Mouse (Mus musculus) cerebellum, adult 2 months (tissue): ENCODE data around the gene Ssbp3. TPM values are rescaled to one million over a fixed set of nuclear protein-coding genes. Genes with fewer than 3 reads are reported as not detected.
A peak's percentile ranks its signal among the peaks of the same experiment; 100 is the strongest.

ENCODE experiments used
- DNase-seq, 2 experiments: peaks; one replicate each; pipeline ENCODE4 v3.0.0; 2021
- H3K27ac ChIP-seq: fragments of 200-500 bp; 2 replicates; pipeline ENCODE4 v1.5.1; 2012; ENCODE audit warnings: low read length, control low read depth, inconsistent platforms; ENCODE audit not compliant: insufficient read depth
- H3K27me3 ChIP-seq: fragments of 200-500 bp; 2 replicates; pipeline ENCODE4 v1.6.1; 2012; ENCODE audit warnings: inconsistent platforms, mild to moderate bottlenecking, low read length, moderate library complexity; ENCODE audit not compliant: control insufficient read depth, insufficient read depth
- H3K4me1 ChIP-seq: fragments of 200-500 bp; 2 replicates; pipeline ENCODE4 v1.6.1; 2011; ENCODE audit warnings: low read length; ENCODE audit not compliant: control insufficient read depth, insufficient read depth
- H3K4me3 ChIP-seq: fragments of 200-500 bp; replicated peaks from 2 replicates; pipeline ENCODE3; 2011; ENCODE audit warnings: mild to moderate bottlenecking, low read depth, low read length, control low read depth; ENCODE audit not compliant: insufficient read depth
- CTCF ChIP-seq: fragments of 200-500 bp; IDR thresholded peaks from 2 replicates; pipeline ENCODE4 v1.5.1; 2011; ENCODE audit warnings: low read depth, mild to moderate bottlenecking, control low read depth, low read length, moderate library complexity, borderline replicate concordance; ENCODE audit not compliant: insufficient read depth
- POLR2A ChIP-seq: fragments of 200-500 bp; IDR thresholded peaks from 2 replicates; pipeline ENCODE4 v1.6.1; 2011; ENCODE audit warnings: low read length, control low read depth, borderline replicate concordance; ENCODE audit not compliant: insufficient read depth
- WGBS: fragments of 180-500 bp; shearing (Covaris S2); methylation state at CpG from one replicate; pipeline ENCODE4 v1.1.7; 2018; 5-methylcytosine and 5-hydroxymethylcytosine counted together
- polyA plus RNA-seq: library from polyadenylated mRNA; depleted of rRNA; stranded (reverse); fragments of >200 nt; gene quantifications from 2 replicates; pipeline ENCODE4 v1.2.3, GENCODE M21; 2012

The Ssbp3 gene
- polyA plus RNA-seq, 1 experiment: 126 TPM

DNA sequence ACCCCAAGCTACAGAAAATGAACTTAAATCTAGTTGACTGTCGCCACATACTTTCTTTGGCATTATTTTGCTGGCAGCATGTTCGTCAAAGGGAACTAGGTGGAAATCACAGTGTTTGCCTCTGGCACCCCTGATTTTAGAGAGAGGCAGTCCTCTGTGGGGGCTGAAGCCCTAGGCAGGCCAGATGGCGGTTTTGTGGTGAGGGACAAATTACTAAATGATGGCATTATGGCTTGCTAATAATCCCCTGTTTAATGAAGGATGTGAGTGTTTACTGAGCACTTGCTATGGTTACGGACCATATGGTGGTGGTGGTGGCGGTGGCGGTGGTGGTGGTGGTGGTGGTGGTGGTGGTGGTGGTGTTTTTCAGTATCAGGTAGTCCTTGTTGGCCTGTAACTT is 16.5 kb downstream of the Ssbp3 start:
- Histone ChIP-seq H3K27me3 (no peaks in the 10 kb centered on the region), H3K27ac (no peak overlapping the region), H3K4me1 (peaks cover 63% of the 10 kb centered on the region), H3K4me3 (no peak overlapping the region)
- TF ChIP-seq POLR2A (no peak), CTCF (no peak)
- WGBS: 75% methylated on average over 6 of the region's 6 CpGs
- no peak for DNase-seq

DNA sequence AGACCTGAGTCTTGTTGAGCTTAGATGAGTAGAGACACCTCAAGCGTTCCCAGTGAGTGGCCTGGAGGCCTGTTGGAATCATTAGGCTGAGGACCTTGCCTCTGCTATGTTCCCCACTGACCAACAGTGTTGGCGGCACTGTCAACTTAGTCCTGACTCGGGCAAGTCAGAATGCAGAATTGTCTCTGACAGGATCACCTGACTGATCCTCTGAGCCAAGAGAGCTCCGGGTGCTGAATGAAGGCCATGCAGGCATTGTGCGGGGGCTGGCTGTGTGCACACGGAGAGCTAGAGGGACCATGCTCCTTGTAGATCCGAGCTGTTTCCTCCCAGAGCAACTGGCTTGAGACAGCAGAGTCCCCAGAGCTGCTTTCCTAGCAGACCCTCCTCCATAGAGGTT is 18.5 kb downstream of the Ssbp3 start:
- no peak for TF ChIP-seq POLR2A
- no peak for TF ChIP-seq CTCF
- Histone ChIP-seq H3K4me1 (peaks cover 73% of the 10 kb centered on the region), H3K27ac (peak overlapping the region; percentile 39; the same call in 1 of the 2 replicates), H3K4me3 (no peak overlapping the region), H3K27me3 (no peaks in the 10 kb centered on the region)
- 9% methylated on average over 7 of the region's 7 CpGs for WGBS
- DNase-seq: peak; percentile 67 to 82

DNA sequence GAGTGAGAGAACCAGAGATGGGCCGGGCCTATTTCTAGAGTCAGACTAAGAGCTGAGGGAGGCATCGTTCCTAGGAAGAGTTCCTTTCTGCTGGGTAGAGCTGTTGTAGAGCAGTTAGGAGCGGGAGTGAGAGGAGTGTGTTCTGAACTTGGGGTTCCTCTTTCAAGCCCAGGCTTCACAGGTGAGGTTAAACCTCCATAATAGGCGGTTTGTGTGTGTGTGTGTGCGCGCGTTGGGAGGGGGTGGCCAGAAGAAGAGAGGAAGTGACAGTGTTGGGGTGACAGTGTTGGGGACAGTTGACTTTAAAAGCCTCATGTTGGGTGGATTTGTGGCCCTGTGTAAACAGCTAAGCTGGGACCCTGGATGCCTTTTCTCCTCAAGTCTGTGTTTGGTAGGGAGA is 22.1 kb downstream of the Ssbp3 start:
- Histone ChIP-seq H3K27ac (no peak overlapping the region), H3K27me3 (no peaks in the 10 kb centered on the region), H3K4me1 (peaks cover 71% of the 10 kb centered on the region), H3K4me3 (no peak overlapping the region)
- 93% methylated on average over 7 of the region's 7 CpGs for WGBS
- TF ChIP-seq CTCF (no peak), POLR2A (no peak)
- DNase-seq: no peak

GRCm38 (mm10) chr4:106933813-106934482 is 23.4 kb downstream of the Ssbp3 start:
- Histone ChIP-seq H3K27ac (no peak overlapping the region), H3K4me3 (no peak overlapping the region), H3K4me1 (peaks cover 73% of the 10 kb centered on the region), H3K27me3 (no peaks in the 10 kb centered on the region)
- no peak for DNase-seq
- WGBS: 85% methylated on average over 9 of the region's 9 CpGs
- TF ChIP-seq CTCF: no peak
- no peak for TF ChIP-seq POLR2A

- Histone ChIP-seq H3K4me1 (peaks cover 76% of the 10 kb centered on the region), H3K4me3 (no peak overlapping the region), H3K27me3 (no peaks in the 10 kb centered on the region), H3K27ac (peak overlapping the region; percentile 15; the same call in 1 of the 2 replicates)
- DNase-seq: peak; percentile 81 to 88
- TF ChIP-seq CTCF: no peak
- no peak for TF ChIP-seq POLR2A
- 20% methylated on average over 12 of the region's 12 CpGs for WGBS
Observed at GRCm38 (mm10) chr4:106934931-106935582, 24.6 kb downstream of the Ssbp3 start.

DNA sequence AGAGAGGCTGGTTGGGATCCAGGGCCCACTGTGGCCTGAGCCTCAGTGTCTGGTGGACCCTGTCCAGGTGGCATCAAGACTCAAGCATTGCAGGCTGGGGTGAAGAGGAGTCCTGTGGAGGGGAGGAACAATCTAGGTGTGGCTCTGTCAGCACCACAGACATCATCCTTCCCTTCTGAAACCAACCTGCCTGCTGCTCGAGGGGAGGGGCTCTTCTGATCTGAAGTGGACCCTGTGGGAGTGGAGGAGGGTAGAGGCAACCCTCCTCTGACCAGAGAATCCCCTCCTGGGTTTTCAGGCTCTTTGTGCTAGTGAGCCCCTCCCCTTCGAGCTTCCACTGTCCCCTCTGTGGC is 25.1 kb downstream of the Ssbp3 start:
- Histone ChIP-seq H3K4me3 (no peak overlapping the region), H3K27me3 (no peaks in the 10 kb centered on the region), H3K27ac (0 out of 2 replicates have a peak overlapping the region, but pooled peaks have one; percentile 6), H3K4me1 (peaks cover 79% of the 10 kb centered on the region)
- WGBS: 9% methylated on average over 2 of the region's 2 CpGs
- no peak for DNase-seq
- TF ChIP-seq CTCF (no peak), POLR2A (no peak)

GRCm38 (mm10) chr4:106936041-106936440 is 25.5 kb downstream of the Ssbp3 start:
- no peak overlapping the region for H3K27ac ChIP-seq
- 72% methylated on average over 3 of the region's 3 CpGs for WGBS
- DNase-seq: no peak
- H3K4me1 ChIP-seq: peaks cover 83% of the 10 kb centered on the region
- TF ChIP-seq POLR2A (no peak), CTCF (no peak)
- no peaks in the 10 kb centered on the region for H3K27me3 ChIP-seq
- no peak overlapping the region for H3K4me3 ChIP-seq

DNA sequence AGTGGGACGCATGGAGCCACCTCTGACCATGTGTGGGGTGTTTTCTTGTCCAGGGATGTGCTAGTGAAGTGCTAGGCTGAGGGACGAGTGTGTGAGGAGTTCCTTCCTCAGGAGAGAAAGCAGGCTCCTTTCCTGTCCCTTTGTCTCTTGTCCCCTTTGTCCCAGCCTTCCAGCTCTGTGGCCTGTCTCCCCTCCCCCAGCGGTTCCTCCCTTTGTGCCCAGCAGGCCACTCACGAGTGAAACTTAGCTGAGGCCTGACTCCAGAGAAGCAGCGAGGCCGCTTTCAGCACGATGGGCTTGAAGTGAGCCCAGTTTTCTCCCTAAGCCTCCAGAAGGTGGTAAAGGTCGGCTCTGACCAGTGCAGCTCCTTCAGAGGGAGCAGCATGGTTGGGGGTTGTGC is 26.2 kb downstream of the Ssbp3 start:
- Histone ChIP-seq H3K27ac (no peak overlapping the region), H3K27me3 (no peaks in the 10 kb centered on the region), H3K4me1 (peaks cover 84% of the 10 kb centered on the region), H3K4me3 (no peak overlapping the region)
- no peak for DNase-seq
- TF ChIP-seq CTCF (no peak), POLR2A (no peak)
- 44% methylated on average over 8 of the region's 8 CpGs for WGBS
